Mouse (Mus musculus): ENCODE results near the gene Zfp580.

The Zfp580 gene

DNA sequence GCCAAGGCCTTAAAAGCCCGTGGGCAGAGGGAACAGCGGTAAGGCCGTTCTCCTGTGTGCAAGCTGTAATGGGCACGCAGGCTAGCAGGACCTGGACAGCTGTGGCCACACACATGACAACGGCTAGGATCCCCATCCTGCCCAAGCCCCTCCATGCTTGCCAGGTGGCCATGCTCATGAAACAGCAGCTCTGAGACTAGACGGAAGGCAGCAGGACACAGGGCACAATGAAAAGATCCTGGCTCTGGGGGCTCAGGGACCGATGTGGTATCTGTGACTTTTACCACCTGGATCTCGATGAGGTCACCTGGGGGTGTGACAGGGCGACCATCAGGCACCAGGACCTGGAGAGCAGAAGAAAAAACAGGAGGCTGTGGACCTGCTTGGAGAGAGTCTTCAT lies 15.2 kb upstream of the Zfp580 start:
- DNase-seq, result no peak

DNA sequence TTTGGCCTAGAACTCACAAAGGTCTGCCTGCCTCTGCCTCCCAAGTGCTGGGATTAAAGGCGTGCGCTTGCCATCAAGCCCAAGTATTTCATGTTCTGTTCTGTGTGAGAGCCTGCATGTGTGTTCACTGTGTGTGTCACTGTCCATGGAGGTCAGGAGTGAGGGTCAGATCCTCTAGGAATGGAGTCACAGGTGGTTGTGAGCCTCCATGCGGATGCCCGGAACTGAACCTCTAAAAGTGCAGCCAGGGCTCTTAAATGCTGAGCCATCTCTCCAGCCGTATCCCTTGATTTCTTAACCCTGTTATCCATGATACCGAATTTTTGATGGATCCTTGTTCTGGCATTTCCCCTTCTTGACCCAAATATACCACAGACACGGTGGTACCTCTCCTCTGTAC lies 14.3 kb upstream of the Zfp580 start:
- DNase-seq, result no peak

DNA sequence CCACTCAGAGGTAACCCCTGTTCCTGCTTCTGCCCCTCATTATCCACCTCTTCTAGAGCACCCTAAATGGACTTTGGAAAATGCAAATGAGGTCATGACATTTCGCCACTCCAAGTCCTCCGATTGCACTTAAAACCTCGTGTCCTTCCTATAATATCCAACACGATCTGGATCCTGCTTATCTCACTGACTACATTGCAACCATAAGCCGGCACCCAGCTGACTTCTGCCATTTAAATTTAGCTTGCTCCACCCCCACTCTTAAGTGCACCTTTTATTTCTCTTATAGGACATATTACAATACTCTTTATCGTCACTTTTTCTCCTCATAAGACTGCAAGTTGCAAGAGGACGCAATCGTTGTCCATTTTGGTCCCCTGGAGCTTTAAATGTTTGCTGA lies 13.9 kb upstream of the Zfp580 start:
- DNase-seq, result no peak

DNA sequence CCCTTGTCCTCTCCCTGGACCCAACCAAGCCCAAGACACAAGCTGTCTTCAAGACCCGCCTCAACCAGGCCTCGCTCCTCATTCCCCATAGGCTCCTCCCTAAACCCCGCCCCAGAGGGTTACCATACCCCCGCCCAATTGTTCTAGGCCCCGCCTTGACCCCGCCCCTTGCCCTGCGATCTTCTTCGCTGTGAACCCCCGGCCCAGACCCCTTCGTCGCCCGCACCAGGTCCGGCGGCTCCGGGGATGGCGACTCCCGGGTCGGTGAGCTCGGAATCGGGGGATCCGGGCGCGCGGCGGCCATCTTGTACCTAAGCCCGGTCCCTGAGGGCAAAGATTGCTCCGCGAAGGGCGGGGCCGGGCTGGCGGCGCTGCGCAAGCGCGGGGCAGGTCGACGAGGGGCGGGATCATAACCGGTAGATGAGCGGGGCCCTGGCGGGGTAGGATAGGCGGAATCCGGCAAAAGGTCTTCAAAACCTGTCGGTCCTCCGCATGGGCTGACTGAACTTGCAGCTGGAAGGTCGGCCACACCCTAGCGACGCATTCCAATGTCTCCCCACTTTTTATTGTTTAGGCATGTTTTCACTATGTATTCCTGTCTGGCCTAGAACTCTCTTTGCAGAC lies 13.1 kb upstream of the Zfp580 start, which contains the start of gene Zfp784:
Zfp784 (minus strand) TSS at position 338 of the 624 bp plus-strand sequence.
- peak; percentile 94 to 96 for DNase-seq

DNA sequence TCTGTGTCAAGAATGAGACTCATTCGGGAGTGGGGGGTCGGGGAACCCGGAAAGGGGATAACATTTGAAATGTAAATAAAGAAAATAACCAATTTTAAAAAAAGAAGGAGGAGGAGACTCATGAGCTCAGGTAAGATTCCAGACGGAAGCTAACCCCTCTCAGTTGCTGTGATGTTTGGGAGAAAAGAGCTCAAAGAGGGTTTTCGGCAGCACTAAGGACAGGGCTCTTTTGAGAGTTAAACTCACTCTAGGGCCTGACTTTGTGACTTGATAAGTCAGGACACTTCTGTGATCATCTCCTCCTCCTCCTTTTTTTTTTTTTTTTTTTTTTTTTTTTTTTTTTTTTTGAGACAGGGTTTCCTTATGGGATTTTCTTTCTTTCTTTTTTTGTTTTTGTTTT lies 12.4 kb upstream of the Zfp580 start:
- DNase-seq, result no peak

DNA sequence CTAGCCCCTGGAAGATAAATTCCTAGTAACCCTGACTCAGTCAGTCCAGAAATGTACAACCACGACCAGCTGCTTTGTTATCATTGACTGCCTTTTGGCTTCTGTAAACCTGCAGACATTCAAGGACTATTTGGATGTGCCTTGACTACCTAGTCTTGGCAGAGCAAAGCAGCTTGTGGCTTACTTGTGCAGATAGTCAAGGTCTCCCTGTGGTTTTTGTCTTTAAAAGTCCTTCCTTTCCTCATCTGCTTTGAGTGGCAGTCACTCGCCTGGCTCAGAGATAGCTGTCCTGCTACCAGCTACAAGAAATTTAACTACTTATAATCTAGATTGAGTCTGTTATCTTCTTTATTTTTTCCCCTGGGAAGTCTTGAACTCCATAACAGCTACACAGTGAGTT lies 6.4 kb upstream of the Zfp580 start:
- no peak for DNase-seq

DNA sequence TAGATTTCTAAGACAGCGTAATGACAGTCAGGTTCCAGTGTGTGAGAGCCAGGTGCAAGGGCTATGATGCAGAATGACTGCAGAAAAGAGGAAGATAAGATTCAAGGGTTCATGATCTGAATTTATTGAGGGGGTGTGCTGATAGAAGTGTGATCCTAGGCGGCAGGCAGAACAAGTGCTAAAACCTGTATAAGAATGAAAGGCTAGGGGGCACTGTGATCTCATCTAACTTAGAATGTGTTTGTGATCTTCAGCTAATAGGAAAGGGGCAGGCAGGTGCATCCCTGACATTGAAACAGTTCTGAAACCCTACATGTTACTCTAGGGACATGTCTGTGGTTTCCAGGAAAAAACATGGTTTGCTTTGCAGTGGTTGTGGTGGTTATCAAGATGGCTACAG lies 5.2 kb upstream of the Zfp580 start:
- DNase-seq, result no peak

DNA sequence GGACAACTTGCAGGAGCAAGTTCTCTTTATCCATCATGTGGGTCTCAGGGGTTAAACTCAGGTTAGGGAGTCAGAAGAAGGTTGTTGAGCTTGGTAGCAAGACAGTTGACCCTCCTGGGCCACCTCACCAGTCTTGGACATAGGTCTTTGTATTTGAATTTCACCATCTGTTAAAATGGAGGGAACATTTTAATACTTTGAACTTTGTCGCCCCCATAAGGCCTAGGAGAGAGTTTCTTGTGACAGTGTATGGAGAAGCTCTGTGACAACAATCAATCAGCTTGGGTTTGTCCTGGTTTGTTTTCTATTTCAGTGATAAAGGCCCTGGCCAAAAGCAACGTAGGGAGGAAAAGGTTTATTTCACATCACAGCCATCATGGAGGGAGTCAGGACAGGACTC lies 4.0 kb upstream of the Zfp580 start:
- DNase-seq, result peak in 1 of 2 experiments; percentile 35

DNA sequence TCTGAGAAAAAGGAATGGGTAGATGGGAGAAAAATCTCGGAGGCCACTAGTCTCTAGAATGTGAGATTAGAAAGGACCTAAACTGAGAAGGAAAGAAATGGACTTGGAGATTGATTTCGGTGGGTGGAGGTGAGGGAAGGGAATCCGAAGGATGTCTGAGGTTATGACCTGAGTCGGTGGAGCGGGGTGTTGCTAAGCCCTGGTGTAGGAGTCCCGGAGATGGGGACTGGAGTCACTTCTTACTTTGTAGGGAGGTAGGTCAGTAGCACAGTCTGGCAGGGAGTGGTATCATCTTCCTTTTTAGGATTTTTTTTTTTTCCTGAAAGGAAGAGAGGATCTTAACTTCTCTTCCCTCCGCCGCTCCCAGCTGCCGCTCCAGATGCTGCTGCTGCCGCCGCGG lies 1.1 kb downstream of the Zfp580 start:
- DNase-seq, result no peak

DNA sequence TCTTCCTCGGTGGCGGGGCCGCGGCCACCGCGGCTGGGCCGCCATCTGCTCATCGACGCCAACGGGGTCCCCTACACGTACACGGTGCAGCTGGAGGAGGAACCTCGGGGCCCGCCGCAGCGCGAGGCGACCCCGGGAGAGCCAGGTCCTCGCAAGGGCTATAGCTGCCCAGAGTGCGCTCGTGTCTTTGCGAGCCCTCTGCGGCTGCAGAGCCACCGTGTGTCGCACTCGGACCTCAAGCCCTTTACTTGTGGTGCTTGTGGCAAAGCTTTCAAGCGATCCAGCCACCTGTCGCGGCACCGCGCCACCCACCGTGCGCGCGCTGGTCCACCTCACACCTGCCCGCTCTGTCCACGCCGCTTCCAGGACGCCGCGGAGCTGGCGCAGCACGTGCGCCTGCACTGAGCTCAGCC lies 1.6 kb downstream of the Zfp580 start:
- DNase-seq, result no peak

DNA sequence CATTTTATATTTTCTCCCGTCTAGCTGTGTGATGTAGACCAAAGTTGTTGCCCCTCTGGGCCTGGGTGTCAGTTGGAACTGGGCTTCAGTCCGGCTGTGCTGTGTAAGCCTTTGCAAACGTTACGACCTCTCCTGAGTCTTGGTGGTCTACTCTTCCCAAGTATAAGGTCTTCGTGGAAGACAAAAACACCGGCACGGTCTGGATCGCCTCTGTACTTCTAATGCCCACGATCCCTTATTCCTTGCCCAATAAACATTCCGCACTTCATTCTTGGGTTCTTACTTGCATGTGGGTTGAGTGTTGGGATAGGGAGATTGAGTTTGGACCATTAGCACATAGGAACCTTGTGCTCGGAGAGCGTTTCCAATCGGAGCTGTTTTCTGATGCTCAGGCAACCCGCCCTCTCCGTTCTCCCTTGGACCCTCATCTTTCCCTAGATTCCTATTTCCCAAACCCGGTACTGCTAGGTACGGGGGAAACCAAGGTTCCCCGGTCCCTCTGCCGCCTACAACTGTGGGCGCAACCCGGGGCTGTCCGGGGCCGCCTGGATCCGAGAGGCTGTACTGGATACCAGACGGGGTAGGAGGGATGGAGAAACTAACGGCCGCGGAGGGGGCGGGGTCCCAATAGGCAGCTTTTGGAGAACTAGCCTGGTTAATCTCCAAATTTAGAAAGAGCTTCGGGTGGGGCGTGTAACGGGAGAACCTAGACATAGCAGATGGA lies 2.3 kb downstream of the Zfp580 start:
- DNase-seq, result no peak

DNA sequence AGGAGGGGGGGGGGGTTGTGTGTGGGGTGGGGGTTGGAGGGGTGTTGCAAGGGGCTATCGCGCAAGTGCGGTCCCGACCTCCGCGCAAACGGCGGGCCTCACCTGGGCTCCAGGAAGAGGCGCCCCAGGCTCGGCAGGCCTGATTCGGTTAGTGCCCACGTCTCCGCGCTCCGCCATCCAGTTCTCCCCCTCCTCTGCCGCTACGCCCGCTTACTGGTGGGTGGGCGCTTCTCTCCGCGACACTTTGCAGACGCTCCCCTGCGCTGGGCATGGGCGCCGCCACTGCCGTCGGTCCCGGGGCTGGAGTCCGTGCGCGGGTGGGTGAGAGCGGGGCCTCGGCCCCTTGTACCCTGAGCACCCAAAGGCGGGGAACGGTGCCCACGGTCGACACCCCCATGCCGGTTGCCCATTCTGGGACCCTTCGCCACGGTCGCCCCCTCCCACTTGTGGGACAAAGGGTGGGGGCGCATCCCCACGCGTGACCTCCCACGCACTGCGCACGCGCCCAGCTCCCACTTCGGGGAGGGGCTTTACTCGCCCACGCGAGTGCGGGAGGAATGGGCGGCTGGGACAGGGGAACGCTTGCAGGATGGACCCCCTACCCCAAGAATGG lies 5.4 kb downstream of the Zfp580 start:
- no peak for DNase-seq

DNA sequence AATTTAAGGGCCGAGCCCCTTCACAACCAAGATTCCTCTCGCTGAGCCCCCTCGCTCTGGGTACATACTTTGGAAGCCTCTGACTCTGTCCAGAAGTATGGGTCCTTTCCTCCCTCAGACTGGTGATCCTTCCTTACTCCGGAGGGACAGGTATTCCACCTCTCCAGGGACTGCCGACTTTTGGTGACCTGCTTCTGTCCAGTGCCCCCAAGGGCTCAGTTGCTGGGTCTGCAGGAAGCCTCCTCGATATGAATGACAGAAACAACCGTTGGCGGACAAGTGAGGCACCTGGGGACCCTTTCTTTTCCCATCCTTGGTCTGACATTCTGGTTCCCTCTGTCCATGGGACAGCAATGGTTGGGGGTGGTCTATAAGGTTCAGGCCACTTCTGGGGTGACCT lies 6.0 kb downstream of the Zfp580 start:
- no peak for DNase-seq

DNA sequence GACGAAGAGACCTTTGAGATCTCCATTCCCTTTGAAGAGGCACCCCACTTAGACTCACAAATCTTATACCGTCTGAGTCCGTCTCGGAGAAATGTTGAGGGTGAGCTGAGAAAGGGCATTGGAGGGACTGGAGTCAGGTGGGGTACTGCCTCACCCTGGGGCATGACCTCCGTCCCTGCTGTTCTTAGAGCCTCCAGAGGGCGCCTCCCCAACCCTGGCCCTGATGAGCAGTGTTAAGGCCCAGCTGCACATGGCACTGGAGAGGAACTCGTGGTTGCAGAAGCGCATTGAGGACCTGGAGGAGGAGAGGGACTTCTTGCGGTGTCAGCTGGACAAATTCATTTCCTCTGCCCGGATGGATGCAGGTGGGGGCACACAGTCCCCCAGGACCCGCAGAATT lies 6.5 kb downstream of the Zfp580 start:
- DNase-seq, result no peak

DNA sequence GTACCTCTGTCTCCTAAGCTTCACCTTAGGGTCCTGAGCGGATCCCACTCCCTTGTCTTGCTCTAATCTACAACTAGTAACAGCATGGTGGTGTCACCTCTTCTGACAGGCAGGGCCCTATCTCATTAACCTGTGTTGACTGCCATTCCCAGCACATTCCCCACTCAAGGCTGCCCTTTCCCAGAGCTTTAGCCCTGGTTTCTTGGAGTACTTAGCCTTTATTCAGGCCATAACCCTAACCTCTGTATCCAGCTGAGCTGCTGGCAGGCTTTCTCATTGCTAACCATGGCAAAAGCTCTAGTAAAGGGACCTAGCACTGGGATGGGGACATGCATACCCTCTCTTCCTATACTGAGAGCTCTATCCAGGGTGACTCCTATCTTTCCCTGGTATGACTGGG lies 7.3 kb downstream of the Zfp580 start:
- DNase-seq, result no peak

DNA sequence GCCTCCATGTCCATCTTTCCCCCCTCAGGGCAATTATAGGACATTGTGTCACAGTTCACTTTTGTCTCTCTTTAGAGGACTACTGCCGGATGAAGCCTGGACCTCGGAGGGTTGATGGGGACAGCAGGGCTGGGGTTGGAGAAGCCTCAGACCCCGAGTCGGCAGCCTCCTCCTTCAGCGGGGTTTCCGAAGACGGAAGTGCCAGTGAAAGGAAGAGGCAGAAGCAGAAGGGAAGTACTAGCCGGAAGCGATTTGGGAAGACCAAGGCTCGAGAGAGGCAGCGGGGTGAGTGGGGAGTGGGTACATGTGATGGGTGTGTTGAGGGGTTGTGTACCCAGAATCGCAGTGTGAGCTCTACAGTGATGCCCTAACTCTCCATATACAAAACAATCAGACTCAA lies 8.1 kb downstream of the Zfp580 start:
- DNase-seq, result no peak

DNA sequence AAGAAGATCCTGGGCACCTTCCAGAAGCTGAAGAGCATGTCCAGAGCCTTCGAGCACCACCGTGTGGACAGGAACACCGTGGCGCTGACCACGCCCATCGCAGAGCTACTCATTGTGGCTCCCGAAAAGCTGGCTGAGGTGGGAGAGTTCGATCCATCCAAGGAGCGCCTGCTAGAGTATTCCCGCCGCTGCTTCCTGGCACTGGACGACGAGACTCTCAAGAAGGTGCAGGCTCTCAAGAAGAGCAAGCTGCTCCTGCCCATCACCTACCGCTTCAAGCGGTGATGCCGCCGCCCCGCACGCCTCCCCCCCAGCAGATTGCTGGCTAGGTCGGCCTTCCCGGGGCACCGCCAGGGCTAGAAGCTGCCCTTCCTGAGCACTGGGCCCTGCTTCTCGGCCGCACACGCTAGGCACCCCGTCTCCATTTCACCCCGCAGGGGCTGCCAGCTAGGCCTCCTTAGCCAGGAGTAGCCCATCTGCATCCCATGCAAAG lies 8.9 kb downstream of the Zfp580 start:
- peak; percentile 81 to 86 for DNase-seq

DNA sequence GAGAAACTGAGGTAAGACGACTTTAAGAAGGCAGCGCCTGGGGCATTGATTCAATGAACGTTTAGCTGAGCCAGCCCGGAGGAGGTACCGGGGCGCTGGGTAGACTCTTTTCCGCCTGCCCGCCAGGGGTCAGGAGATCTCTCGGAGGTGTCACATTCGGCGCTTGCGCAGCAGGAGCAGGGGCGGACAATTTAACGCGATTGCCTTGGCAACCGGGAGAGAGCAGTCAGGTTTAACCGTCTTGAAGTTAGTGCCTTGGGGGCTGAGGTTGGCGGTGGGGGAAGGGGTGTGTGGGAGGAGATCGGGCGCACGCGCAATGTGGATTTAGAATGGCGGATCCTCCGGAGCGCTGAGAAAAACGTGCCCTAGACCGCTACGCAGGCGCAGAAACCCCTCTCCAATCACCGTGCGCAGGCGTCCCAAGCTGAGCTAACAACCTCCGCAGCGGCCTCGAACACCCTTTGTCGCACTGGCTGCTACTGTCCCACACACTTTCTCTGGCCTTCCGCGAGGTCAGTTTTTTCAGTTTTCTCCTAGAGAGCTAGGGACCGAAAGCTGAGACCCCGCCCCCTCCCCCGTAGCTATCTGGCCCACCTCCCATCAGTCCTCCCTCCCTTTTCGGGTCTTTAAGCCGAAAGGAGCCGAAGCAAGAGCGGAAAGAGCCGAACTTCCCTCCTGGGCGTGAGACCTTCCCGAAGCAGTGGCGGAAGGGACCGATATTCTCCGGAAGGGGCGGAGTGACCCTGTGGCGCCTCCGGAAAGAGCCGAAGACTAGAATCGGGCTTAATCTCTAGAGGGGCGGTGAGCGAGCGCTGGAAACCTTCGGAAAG lies 9.8 kb downstream of the Zfp580 start:
- peak; percentile 97 to 98 for DNase-seq

DNA sequence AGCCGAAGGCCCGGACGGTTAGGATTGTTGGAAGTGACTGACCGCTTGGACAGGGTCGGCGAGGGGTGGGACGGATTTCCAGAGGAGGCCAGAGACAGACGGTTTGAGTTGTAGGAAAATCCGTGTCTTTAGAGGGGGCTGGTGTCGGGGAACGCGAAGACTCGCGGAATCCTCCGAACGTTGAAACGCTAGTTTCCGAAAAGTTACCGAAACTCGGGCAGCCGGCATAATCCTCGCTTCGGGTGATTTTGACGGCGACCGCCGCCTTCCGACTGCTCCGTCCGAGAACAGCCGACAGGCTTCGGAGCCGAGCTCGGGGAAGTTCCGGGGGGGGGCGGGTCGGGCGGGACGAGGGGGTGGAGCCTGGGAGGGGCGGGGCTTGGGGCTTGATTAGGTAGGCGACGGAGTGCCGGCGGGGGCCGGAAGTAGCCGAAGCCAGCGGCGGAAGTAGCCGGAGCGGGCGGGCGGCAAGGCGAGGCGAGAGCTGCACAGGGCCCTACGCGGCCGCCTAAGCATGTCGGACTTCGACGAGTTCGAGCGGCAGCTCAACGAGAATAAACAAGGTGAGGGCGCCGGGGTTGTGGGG lies 10.5 kb downstream of the Zfp580 start, which contains the start of gene U2af2:
U2af2 (plus strand) TSS at position 370 of the 586 bp plus-strand sequence.
- peak; percentile 92 to 93 for DNase-seq

DNA sequence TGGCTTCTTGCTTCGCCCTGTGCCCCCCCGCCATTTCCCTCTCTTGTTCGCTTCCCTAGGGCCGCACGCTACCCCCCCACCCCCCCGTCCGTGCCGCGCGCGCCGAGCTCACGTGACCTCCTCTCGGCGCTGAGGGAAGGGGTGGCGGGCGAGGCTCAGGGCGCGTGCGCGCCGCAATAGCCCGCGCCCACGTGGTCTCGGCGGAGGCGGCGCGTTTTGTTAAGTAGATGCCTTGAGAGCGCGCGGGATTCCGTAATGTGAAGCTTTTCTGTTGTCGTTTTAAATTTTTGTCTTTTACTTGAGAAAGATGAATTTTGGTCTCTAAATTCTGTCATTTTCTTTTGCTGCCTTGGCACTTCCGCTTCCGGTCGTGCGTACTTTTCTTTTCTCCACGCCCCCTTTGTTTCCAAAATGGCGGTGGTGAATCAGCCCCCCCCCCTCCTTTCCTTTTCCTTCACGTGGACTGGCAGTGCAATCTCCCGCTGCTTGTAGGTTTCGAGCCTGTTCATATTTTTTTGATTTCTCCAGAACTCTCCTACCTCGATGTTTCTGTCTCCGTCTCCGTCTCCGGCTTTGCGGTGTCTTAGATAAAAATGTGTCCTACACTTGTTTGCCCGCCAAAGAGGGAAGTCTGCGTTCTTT lies 11.1 kb downstream of the Zfp580 start:
- DNase-seq, result peak in 1 of 2 experiments; percentile 73

DNA sequence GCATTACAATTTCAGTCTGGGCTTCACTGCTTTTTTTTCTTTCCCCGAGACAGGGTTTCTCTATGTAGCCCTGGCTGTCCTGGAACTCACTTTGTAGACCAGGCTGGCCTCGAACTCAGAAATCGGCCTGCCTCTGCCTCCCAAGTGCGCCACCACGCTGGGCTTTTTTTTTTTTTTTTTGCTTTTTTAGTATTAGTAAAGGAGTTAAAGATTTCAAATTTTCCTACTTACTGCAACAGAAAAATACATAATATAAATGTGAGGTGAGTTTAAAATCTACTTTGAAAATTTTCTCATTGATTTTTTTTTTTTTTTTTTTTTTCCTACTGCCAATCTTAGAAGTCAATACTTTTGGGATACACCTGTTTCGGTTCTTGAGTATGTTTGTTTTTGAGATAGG lies 13.5 kb downstream of the Zfp580 start:
- no peak for DNase-seq

DNA sequence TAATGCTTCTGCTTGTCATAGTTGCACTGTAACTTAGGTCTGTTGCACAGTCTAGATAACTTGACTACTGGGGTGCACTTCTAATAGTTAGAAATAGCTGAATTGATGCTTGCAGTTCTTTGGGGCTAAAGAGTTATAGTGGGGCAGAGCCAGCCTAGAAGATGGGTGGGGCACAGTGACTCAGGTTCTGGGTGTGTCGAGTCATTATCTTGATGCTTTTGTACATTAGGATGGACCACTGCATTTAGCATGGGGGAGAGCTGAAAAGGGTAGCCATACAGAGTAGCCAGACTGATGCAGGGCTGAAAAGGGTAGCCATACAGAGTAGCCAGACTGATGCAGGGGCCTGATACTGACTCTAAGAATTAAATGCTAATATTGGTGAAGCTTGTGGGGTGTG lies 22.2 kb downstream of the Zfp580 start:
- no peak for DNase-seq
